Mouse (Mus musculus): ENCODE data around the gene Tmprss6. TPM values are rescaled to one million over a fixed set of nuclear protein-coding genes. Genes with fewer than 3 reads are reported as not detected.

Tmprss6 gene
- polyA plus RNA-seq, 1 experiment: 0.22 TPM

GRCm38 (mm10) chr15:78504816-78505215, 36.4 kb upstream of the Tmprss6 start:
- DNase-seq (ENCODE audit: low read depth): no peak
- TF ChIP-seq POLR2A (IDR thresholded peaks at IDR 0.05; ENCODE audit: borderline replicate concordance, extremely low read depth, insufficient read depth, insufficient read length, poor library complexity, severe bottlenecking) (no peak), CTCF (IDR thresholded peaks at IDR 0.05; ENCODE audit: borderline replicate concordance, extremely low read depth, insufficient read depth, insufficient read length) (no peak)

DNA sequence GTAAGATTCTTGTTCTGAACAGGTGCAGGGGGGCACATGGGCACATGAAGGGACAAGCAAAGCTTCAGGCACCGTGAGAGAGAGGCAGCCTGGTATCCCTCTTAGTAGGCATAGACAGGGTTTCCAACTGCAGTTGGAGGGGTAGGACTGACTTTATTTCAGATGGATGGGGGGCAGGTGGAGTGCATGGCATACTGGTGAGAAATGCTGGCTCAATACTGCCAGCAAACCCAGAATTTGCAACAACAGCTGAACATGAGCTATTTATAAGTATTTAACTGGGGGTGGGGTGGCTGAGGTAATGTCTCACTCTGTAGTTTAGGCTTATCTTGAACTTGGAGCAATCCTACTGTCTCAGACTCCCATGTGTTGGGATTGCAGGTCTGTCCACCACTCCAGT, 35.6 kb upstream of the Tmprss6 start:
- no peak for DNase-seq (ENCODE audit: low read depth)
- TF ChIP-seq CTCF (IDR thresholded peaks at IDR 0.05; ENCODE audit: borderline replicate concordance, extremely low read depth, insufficient read depth, insufficient read length) (no peak), POLR2A (IDR thresholded peaks at IDR 0.05; ENCODE audit: borderline replicate concordance, extremely low read depth, insufficient read depth, insufficient read length, poor library complexity, severe bottlenecking) (no peak)

GRCm38 (mm10) chr15:78502437-78503132, 34.2 kb upstream of the Tmprss6 start:
- DNase-seq (ENCODE audit: low read depth): no peak
- TF ChIP-seq POLR2A (IDR thresholded peaks at IDR 0.05; ENCODE audit: borderline replicate concordance, extremely low read depth, insufficient read depth, insufficient read length, poor library complexity, severe bottlenecking): no peak
- TF ChIP-seq CTCF (IDR thresholded peaks at IDR 0.05; ENCODE audit: borderline replicate concordance, extremely low read depth, insufficient read depth, insufficient read length): no peak

GRCm38 (mm10) chr15:78494968-78495406, 26.6 kb upstream of the Tmprss6 start, which contains the start of gene Il2rb:
TSS of gene Il2rb (minus strand) at chr15:78495271.
- DNase-seq (ENCODE audit: low read depth): no peak
- TF ChIP-seq CTCF (IDR thresholded peaks at IDR 0.05; ENCODE audit: borderline replicate concordance, extremely low read depth, insufficient read depth, insufficient read length): no peak
- no peak for TF ChIP-seq POLR2A (IDR thresholded peaks at IDR 0.05; ENCODE audit: borderline replicate concordance, extremely low read depth, insufficient read depth, insufficient read length, poor library complexity, severe bottlenecking)

GRCm38 (mm10) chr15:78493401-78494010, 25.1 kb upstream of the Tmprss6 start:
- DNase-seq (ENCODE audit: low read depth): no peak
- TF ChIP-seq CTCF (IDR thresholded peaks at IDR 0.05; ENCODE audit: borderline replicate concordance, extremely low read depth, insufficient read depth, insufficient read length) (no peak), POLR2A (IDR thresholded peaks at IDR 0.05; ENCODE audit: borderline replicate concordance, extremely low read depth, insufficient read depth, insufficient read length, poor library complexity, severe bottlenecking) (no peak)

DNA sequence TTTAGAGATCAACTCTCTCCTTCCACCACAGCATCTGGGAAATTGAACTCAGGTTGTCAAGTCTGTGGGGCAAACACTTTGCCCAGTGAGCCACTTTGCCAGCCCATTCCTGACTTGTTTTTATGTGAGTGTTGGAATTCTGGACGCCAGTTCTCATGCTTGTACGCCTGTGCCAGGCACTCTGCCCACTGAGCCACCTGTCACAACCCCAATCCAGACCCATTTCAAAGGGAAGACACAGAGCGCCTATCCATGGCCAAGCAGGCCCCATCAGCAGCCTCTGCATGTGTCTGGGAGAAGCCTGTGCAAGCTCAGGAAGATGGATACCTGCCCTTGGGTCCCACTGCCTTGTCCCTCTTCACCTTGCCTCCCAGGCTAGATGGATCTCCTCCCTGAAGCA, 22.9 kb upstream of the Tmprss6 start:
- DNase-seq (ENCODE audit: low read depth): no peak
- no peak for TF ChIP-seq POLR2A (IDR thresholded peaks at IDR 0.05; ENCODE audit: borderline replicate concordance, extremely low read depth, insufficient read depth, insufficient read length, poor library complexity, severe bottlenecking)
- TF ChIP-seq CTCF (IDR thresholded peaks at IDR 0.05; ENCODE audit: borderline replicate concordance, extremely low read depth, insufficient read depth, insufficient read length): no peak

- no peak for TF ChIP-seq CTCF (IDR thresholded peaks at IDR 0.05; ENCODE audit: borderline replicate concordance, extremely low read depth, insufficient read depth, insufficient read length)
- no peak for TF ChIP-seq POLR2A (IDR thresholded peaks at IDR 0.05; ENCODE audit: borderline replicate concordance, extremely low read depth, insufficient read depth, insufficient read length, poor library complexity, severe bottlenecking)
- no peak for DNase-seq (ENCODE audit: low read depth)
These were observed 21.5 kb upstream of the Tmprss6 start for GRCm38 (mm10) chr15:78489906-78490305.

- no peak for DNase-seq (ENCODE audit: low read depth)
- TF ChIP-seq POLR2A (IDR thresholded peaks at IDR 0.05; ENCODE audit: borderline replicate concordance, extremely low read depth, insufficient read depth, insufficient read length, poor library complexity, severe bottlenecking): no peak
- no peak for TF ChIP-seq CTCF (IDR thresholded peaks at IDR 0.05; ENCODE audit: borderline replicate concordance, extremely low read depth, insufficient read depth, insufficient read length)
These were observed 20.8 kb upstream of the Tmprss6 start for GRCm38 (mm10) chr15:78489248-78489647.

DNA sequence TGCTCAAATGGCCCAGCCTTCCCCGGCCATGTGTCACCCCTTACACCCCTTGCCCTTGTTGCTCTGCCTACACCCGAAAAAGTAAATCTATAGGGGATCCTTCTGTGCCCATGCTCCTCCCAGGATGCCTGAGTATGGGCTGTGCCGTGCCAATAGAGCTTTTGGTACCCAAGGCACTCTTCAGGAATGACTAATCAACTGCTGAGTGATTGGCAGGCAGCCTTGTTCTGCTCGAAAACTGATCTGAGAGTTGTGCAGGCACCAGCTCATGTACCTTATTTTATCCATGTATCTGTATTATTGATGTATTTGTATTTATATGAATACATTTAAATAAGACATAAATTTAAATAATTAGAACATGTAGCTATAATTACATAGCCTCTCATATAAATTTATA, 18.6 kb upstream of the Tmprss6 start:
- DNase-seq (ENCODE audit: low read depth): no peak
- TF ChIP-seq POLR2A (IDR thresholded peaks at IDR 0.05; ENCODE audit: borderline replicate concordance, extremely low read depth, insufficient read depth, insufficient read length, poor library complexity, severe bottlenecking) (no peak), CTCF (IDR thresholded peaks at IDR 0.05; ENCODE audit: borderline replicate concordance, extremely low read depth, insufficient read depth, insufficient read length) (no peak)

DNA sequence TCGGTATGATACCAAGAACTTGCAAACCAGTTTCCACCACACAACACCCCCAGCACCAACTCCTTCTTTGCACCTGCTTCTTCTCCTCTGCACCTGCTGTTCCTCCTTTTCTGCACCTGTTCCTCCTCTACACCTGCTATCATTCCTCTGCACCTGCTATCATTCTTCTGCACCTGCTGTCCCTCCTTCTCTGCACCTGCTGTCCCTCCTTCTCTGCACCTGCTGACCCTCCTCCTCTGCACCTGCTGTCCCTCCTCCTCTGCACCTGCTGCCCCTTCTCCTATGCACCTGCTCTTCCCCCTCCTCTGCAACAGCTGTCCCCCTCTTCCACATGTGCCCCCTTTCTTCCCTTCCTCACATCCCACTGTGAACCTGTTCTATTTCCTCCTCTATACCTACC, 18.1 kb upstream of the Tmprss6 start:
- no peak for DNase-seq (ENCODE audit: low read depth)
- no peak for TF ChIP-seq POLR2A (IDR thresholded peaks at IDR 0.05; ENCODE audit: borderline replicate concordance, extremely low read depth, insufficient read depth, insufficient read length, poor library complexity, severe bottlenecking)
- TF ChIP-seq CTCF (IDR thresholded peaks at IDR 0.05; ENCODE audit: borderline replicate concordance, extremely low read depth, insufficient read depth, insufficient read length): no peak

DNA sequence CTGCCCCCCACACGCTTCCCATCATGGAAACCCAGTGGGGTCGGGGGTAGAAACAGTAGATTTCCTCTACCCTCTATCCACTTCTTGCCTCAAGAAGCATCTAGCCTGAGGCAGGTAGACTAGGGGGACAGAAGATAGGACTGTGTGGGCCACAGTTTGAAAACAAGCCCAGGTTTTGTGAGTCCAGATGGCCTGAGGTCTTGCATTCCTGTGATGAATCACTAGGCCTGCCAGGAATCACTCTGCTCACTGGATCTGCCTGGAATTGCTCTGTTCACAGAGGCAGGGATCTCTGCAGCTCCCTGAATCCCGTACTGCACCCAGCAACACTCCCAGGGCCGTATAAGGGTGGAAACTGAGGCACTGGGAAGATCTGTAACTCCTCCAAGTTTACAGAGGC, 14.9 kb upstream of the Tmprss6 start:
- no peak for DNase-seq (ENCODE audit: low read depth)
- TF ChIP-seq CTCF (IDR thresholded peaks at IDR 0.05; ENCODE audit: borderline replicate concordance, extremely low read depth, insufficient read depth, insufficient read length) (no peak), POLR2A (IDR thresholded peaks at IDR 0.05; ENCODE audit: borderline replicate concordance, extremely low read depth, insufficient read depth, insufficient read length, poor library complexity, severe bottlenecking) (no peak)

DNA sequence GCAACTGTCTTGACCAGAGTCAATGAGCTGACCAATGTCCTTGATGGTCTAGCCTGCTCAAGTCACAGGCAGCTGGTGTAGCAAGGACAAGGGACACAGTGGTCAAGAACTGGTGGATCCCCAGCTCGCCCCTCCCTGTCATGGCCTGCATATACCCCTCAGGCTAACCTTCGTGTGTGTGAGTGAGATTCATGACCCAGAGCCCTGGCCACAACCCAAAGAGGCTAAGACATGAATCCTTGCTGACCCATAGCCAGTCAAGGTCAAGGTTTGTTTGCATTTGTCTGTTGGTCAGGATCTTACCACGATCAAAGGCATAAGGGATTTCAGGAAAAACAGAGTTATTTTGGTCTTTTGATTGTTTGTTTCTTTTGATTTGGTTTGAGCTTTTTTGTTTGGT, 14.1 kb upstream of the Tmprss6 start:
- DNase-seq (ENCODE audit: low read depth): no peak
- TF ChIP-seq POLR2A (IDR thresholded peaks at IDR 0.05; ENCODE audit: borderline replicate concordance, extremely low read depth, insufficient read depth, insufficient read length, poor library complexity, severe bottlenecking) (no peak), CTCF (IDR thresholded peaks at IDR 0.05; ENCODE audit: borderline replicate concordance, extremely low read depth, insufficient read depth, insufficient read length) (no peak)

Measured in brain, embryonic 14.5 days (tissue).